Mouse (Mus musculus) forebrain, embryonic 13.5 days (tissue): Measurements from ENCODE around the gene Tbce. TPM values are rescaled to one million over a fixed set of nuclear protein-coding genes. Genes with fewer than 3 reads are reported as not detected.
A peak's percentile ranks its signal among the peaks of the same experiment; 100 is the strongest.
"Not testable (repeated sequence)": the region's sequence is repeated elsewhere in the genome, so short reads cannot be mapped to it uniquely, and the experiment has no call there.

Source experiments
- ATAC-seq: fragments of 200-750 bp; cut with Nextera tagmentation; 2 replicates; pipeline ENCODE4 v1.8.0; 2017
- H3K27ac ChIP-seq: fragments of 300-500 bp; sonication (generic); 2 replicates; pipeline ENCODE4 v1.5.1; 2015; ENCODE audit warnings: inconsistent platforms, mild to moderate bottlenecking, moderate library complexity
- H3K27me3 ChIP-seq: fragments of 300-500 bp; sonication (generic); 2 replicates; pipeline ENCODE4 v1.6.1; 2015; ENCODE audit warnings: mild to moderate bottlenecking, inconsistent platforms
- H3K36me3 ChIP-seq: fragments of 300-500 bp; sonication (generic); 2 replicates; pipeline ENCODE4 v1.6.1; 2015; ENCODE audit warnings: mild to moderate bottlenecking, inconsistent platforms; ENCODE audit not compliant: poor library complexity, severe bottlenecking
- H3K4me1 ChIP-seq: fragments of 300-500 bp; sonication (generic); 2 replicates; pipeline ENCODE4 v1.6.1; 2015; ENCODE audit warnings: inconsistent platforms
- H3K4me2 ChIP-seq: fragments of 300-500 bp; sonication (generic); 2 replicates; pipeline ENCODE4 v1.6.1; 2015; ENCODE audit warnings: inconsistent platforms, mild to moderate bottlenecking, moderate library complexity
- H3K4me3 ChIP-seq: fragments of 300-500 bp; sonication (generic); 2 replicates; pipeline ENCODE4 v1.5.1; 2015; ENCODE audit warnings: mild to moderate bottlenecking, inconsistent platforms
- H3K9ac ChIP-seq: fragments of 300-500 bp; sonication (generic); 2 replicates; pipeline ENCODE4 v1.6.1; 2015; ENCODE audit warnings: mild to moderate bottlenecking, inconsistent platforms
- H3K9me3 ChIP-seq: fragments of 300-500 bp; sonication (generic); replicated peaks from 2 replicates; pipeline ENCODE4 v1.6.1; 2016; ENCODE audit warnings: inconsistent platforms
- WGBS: fragments of 180-500 bp; shearing (Covaris S2); methylation state at CpG from one replicate; pipeline ENCODE4 v1.1.7; 2015; 5-methylcytosine and 5-hydroxymethylcytosine counted together
- polyA plus RNA-seq: library from polyadenylated mRNA; unstranded; fragments of >200 nt; fragmentation: Nextera tagmentation; extraction: Ambion mirVana; gene quantifications from 2 replicates; pipeline ENCODE4 v1.2.1, GENCODE M21; 2015

Gene Tbce
- polyA plus RNA-seq, 1 experiment from 2014 or later, result 81.0 TPM

DNA sequence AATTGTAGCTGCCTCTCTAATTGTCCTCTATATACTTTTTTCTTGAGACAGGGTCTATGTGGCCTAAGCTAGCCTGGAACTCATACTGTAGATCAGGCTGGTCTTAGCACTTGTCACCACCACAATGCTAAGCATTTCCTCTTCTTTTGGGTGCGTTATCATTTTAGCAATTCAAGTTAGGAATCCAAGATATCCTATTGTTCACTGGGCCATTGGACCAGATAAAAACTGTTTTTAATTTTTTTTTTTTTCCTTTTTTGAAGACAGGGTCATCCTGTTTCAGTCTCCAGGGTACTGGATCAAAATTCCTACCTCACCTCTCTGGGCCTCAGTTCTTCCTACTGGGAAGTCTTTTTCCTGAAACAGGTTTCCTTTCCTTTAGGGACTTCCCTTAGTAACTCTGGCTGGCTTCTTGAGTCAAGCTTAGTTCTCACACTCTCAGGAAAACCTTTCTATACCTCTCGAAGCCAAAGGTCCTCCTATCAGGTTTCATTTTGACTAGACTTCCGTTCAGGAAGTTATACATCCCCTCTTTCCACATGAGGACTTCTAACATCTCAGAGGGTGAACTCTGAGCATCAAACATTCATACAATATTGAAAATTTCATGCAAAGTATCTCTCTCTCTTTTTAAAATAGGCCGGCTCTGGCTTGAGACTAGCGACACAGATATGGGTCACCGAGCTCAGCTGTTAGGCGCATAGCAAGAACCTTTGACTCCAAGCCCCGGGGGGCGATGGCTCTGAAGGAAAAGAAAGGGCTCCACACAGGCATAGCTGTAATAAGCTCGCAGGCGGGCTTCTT lies 23.0 kb upstream of the Tbce start:
- Histone ChIP-seq H3K36me3 (peaks cover 8% of the 10 kb centered on the region; the same call in 1 of the 2 replicates), H3K4me2 (peak overlapping the region; percentile 71), H3K4me3 (peak overlapping the region; percentile 98), H3K9me3 (no peaks in the 10 kb centered on the region), H3K4me1 (peaks cover 37% of the 10 kb centered on the region), H3K27ac (peak overlapping the region; percentile 92), H3K27me3 (no peaks in the 10 kb centered on the region), H3K9ac (peak overlapping the region; percentile 82)
- ATAC-seq, result no peak
- 7% methylated on average over 11 of the region's 11 CpGs for WGBS

DNA sequence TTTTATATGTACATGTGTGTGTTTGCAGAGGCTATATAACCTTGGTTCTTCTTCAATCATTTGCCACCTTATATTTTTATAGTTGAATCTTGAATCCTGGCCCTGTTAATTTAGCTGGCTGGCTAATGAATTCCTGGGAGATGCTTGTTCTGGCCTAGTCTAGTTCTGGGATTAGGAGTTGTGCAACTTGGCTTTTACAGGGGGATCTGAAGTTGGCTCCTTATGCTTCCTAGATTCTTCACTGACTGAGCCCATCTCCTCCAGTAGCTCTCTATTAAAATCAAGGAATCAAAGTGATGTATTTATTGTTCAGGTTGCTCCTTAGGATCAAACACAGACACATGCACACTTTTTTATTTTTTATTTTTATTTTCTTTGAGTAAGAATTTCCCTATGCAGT lies 20.1 kb upstream of the Tbce start:
- no peak for ATAC-seq
- Histone ChIP-seq H3K4me2 (no peak overlapping the region), H3K9ac (no peak overlapping the region), H3K36me3 (peaks cover 29% of the 10 kb centered on the region), H3K27ac (no peak overlapping the region), H3K4me1 (peaks cover 23% of the 10 kb centered on the region), H3K27me3 (no peaks in the 10 kb centered on the region), H3K9me3 (no peaks in the 10 kb centered on the region), H3K4me3 (no peak overlapping the region)

DNA sequence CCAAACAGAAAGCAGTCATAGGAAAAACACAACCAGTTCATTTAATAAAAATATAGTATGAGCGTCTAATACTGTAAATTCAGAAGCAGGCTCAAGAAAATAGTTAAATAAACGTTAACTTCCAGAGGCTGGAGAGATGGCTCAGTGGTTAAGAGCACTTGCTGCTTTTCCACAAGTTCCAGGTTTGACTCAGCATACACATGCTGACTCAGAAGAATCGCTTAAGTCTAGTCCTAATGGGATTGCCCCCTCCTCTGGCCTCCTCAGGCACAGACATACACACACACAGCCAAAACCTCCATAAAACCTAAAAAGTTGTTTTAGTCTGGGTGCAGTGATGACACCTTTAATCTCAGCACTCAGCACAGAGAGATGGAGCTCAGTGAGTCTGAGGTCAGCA lies 17.4 kb upstream of the Tbce start:
- no peaks in the 10 kb centered on the region for H3K27me3 ChIP-seq
- H3K9ac ChIP-seq, result no peak overlapping the region
- H3K36me3 ChIP-seq, result peaks cover 57% of the 10 kb centered on the region
- H3K4me3 ChIP-seq, result no peak overlapping the region
- no peak overlapping the region for H3K27ac ChIP-seq
- no peak for ATAC-seq
- H3K4me1 ChIP-seq, result peaks cover 17% of the 10 kb centered on the region
- WGBS, result 95% methylated on average over 3 of the region's 3 CpGs
- H3K4me2 ChIP-seq, result no peak overlapping the region
- H3K9me3 ChIP-seq, result no peaks in the 10 kb centered on the region

DNA sequence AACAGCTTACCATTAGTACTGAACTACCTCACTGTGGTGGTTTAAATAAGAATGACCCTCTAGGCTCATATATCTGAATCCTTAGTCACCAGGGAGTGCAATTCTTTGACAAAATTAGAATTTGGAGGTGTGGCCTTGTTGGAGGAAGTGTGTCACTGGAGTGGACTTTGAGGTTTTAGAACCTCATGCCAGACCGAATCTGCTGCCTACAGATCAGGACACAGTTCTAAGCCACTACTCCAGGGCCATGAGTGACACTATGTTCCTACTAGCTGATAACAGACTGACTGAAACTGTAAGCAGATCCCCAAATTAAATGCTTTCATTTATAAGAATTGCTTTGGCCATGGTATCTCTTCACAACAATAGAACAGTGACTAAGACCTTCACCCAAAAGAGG lies 10.4 kb upstream of the Tbce start:
- peaks cover 79% of the 10 kb centered on the region for H3K36me3 ChIP-seq
- H3K9ac ChIP-seq, result no peak overlapping the region
- no peak overlapping the region for H3K4me2 ChIP-seq
- no peak overlapping the region for H3K27ac ChIP-seq
- 97% methylated on average over 1 of the region's 1 CpGs for WGBS
- H3K4me3 ChIP-seq, result no peak overlapping the region
- ATAC-seq, result no peak
- no peaks in the 10 kb centered on the region for H3K27me3 ChIP-seq
- H3K4me1 ChIP-seq, result no peaks in the 10 kb centered on the region
- no peaks in the 10 kb centered on the region for H3K9me3 ChIP-seq

DNA sequence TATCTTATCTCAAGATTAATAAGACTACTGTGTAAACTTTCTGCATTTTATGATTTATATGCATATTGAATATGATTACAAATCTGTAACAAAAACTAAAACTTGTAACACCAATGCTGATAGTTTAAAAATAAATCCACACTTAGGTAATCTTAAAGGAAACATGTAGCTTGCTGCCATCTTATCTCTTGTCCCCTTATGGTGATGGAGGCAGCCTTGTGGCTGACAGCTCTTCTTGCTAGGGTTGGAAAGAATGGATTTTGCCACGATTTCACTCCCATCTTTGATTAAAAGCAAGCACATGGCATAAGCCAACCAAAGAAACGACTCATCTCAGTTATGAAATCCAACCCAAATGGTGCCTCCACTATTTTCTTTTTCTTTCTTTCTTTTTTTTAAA lies 5.1 kb upstream of the Tbce start:
- Histone ChIP-seq H3K9ac (no peak overlapping the region), H3K4me3 (no peak overlapping the region), H3K36me3 (peaks cover 31% of the 10 kb centered on the region), H3K9me3 (no peaks in the 10 kb centered on the region), H3K27ac (no peak overlapping the region), H3K4me1 (peaks cover 7% of the 10 kb centered on the region; the same call in 1 of the 2 replicates), H3K4me2 (no peak overlapping the region), H3K27me3 (no peaks in the 10 kb centered on the region)
- no peak for ATAC-seq
- 84% methylated on average over 2 of the region's 2 CpGs for WGBS

DNA sequence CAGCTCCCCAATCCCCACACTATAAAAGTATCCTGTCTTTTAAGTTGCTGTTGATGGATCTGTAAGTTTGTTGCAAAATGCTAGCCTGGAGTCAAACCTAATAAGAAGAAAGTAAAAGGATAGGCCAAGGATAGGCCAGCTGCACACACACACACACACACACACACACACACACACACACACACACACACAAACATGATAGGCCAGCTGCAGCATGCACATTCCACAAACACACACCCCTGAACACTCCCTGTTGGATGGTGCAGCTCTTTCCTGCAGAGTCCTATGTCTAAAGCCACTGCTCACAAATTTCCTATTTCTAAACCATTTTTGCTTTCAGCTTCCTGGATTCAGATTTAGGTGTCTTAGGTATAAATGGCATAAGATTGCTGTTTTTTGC lies 4.4 kb upstream of the Tbce start:
- no peaks in the 10 kb centered on the region for H3K27me3 ChIP-seq
- no peak overlapping the region for H3K4me3 ChIP-seq
- ATAC-seq, result no peak
- H3K9me3 ChIP-seq, result no peaks in the 10 kb centered on the region
- H3K27ac ChIP-seq, result no peak overlapping the region
- no peak overlapping the region for H3K9ac ChIP-seq
- no peak overlapping the region for H3K4me2 ChIP-seq
- H3K36me3 ChIP-seq, result peaks cover 24% of the 10 kb centered on the region
- H3K4me1 ChIP-seq, result peaks cover 7% of the 10 kb centered on the region; the same call in 1 of the 2 replicates

DNA sequence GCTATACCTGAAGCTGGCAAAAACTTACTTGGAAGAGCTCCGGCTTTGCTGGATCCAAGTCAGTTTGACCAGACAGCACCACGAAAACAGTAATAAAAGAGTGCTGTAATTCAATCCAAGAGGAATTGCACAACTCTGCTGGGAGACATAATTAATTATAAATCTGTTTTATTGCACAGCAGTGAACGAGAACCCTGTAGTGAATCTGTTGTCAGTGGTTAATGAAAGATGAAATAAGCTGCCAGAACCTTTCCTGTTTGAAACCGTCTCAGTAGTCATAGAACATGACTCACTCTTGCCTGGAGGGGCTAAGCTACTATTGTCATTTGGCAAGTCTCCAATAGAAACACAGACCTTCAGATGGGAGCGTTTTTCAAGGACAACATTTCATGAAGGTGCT lies 748 bp upstream of the Tbce start:
- Histone ChIP-seq H3K36me3 (no peaks in the 10 kb centered on the region), H3K4me2 (peak overlapping the region; percentile 87), H3K27ac (peak overlapping the region; percentile 87; the same call in 1 of the 2 replicates), H3K27me3 (no peaks in the 10 kb centered on the region), H3K9ac (peak overlapping the region; percentile 81), H3K4me3 (peak overlapping the region; percentile 55), H3K9me3 (no peaks in the 10 kb centered on the region), H3K4me1 (peaks cover 16% of the 10 kb centered on the region)
- no peak for ATAC-seq
- 46% methylated on average over 5 of the region's 5 CpGs for WGBS

DNA sequence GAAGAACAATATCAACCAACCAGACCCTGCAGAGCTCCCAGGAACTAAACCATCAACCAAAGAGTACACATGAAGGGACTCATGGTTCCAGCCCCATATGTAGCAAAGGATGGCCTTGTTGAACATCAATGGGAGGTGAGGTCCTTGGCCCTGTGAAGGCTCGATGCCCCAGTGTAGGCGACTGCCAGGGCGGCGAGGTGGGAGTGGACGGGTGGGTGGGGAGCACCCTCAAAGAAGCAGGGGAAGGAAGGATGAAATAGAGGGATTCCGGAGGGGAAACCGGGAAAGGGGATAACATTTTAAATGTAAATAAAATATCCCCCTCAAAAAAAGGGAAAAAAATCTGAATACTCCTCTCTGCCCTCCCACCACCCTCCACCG lies 537 bp downstream of the Tbce start:
- WGBS, result 5% methylated on average over 8 of the region's 8 CpGs
- ATAC-seq, result peak; percentile 66

DNA sequence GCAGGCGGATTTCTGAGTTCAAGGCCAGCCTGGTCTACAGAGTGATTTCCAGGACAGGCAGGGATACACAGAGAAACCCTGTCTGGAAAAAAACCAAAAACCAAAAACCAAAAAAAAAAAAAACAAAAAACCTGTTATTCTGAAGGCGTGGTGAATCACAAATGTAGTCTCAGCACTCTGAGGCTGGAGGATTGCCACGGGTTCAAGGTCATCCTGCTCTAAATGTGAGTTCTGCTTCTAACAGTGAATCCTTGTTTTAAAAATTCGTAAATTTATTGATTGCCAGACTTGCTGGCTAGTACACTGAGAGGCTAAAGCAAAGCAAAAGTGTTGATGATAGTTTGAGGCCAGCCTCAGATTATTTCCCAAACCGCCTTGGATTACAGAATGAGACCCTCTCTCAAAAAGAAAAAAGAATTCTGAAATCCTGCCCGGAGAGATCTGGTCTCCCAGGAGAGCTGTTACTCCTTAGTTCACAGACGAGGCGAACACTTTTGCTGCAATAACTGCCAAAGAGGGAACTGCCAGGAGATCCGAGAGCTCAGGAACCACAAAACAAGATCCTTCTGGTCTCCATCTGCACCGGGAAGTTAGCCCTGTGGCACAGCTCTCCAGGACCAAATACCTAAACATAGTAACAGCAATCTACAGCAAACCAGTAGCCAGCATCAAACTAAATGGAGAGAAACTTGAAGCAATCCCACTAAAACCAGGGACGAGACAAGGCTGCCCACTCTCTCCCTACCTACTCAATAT lies 3.4 kb downstream of the Tbce start:
- H3K4me1 ChIP-seq, result peaks cover 16% of the 10 kb centered on the region
- H3K9ac ChIP-seq, result no peak overlapping the region
- no peaks in the 10 kb centered on the region for H3K27me3 ChIP-seq
- H3K4me3 ChIP-seq, result no peak overlapping the region
- ATAC-seq, result no peak
- no peak overlapping the region for H3K4me2 ChIP-seq
- H3K9me3 ChIP-seq, result no peaks in the 10 kb centered on the region
- H3K27ac ChIP-seq, result no peak overlapping the region
- WGBS, result 98% methylated on average over 11 of the region's 11 CpGs
- no peaks in the 10 kb centered on the region for H3K36me3 ChIP-seq

More for the DNA sequence above, 537 bp downstream of the Tbce start:
- Histone ChIP-seq H3K4me3 (peak overlapping the region; percentile 55), H3K4me2 (peak overlapping the region; percentile 87), H3K27ac (peak overlapping the region; percentile 87), H3K36me3 (no peaks in the 10 kb centered on the region), H3K4me1 (peaks cover 16% of the 10 kb centered on the region), H3K9me3 (no peaks in the 10 kb centered on the region), H3K27me3 (no peaks in the 10 kb centered on the region), H3K9ac (peak overlapping the region; percentile 81)

DNA sequence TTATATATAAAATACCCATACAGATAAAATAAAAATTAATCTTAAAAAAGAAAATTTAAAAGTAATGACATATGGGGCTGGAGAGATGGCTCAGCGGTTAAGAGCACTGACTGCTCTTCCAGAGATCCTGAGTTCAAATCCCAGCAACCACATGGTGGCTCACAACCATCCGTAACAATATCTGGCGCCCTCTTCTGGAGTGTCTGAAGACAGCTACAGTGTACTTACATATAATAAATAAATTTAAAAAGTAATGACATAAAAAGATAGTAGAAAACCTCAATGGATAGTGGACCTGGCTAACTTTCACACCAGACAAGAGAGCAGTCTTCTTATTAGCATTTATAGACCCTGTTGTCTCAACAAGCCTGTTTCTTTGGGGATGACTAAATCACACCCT lies 4.1 kb downstream of the Tbce start:
- not testable (repeated sequence) for H3K4me3 ChIP-seq, H3K9ac ChIP-seq, H3K9me3 ChIP-seq, ATAC-seq, H3K27me3 ChIP-seq, H3K27ac ChIP-seq, H3K4me2 ChIP-seq, H3K36me3 ChIP-seq
- peaks cover 14% of the 10 kb centered on the region for H3K4me1 ChIP-seq
- 86% methylated on average over 3 of the region's 3 CpGs for WGBS

DNA sequence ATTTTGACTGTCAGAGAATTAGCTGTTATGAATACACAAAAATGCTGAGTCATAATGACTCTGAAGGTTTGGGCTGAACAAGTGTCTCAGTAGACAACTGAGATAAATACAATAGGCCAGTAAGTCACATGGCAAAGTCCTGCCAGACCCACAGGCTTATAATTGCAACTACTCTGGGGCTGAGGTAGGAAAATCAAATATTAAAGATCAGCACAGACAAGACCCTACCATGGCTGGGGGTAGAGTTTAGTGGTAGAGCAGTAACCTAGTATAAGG lies 5.4 kb downstream of the Tbce start:
- Histone ChIP-seq H3K4me2 (no peak overlapping the region), H3K9me3 (no peaks in the 10 kb centered on the region), H3K4me1 (peaks cover 9% of the 10 kb centered on the region), H3K4me3 (no peak overlapping the region), H3K9ac (no peak overlapping the region), H3K27me3 (no peaks in the 10 kb centered on the region), H3K36me3 (peaks cover 4% of the 10 kb centered on the region), H3K27ac (no peak overlapping the region)
- no peak for ATAC-seq

DNA sequence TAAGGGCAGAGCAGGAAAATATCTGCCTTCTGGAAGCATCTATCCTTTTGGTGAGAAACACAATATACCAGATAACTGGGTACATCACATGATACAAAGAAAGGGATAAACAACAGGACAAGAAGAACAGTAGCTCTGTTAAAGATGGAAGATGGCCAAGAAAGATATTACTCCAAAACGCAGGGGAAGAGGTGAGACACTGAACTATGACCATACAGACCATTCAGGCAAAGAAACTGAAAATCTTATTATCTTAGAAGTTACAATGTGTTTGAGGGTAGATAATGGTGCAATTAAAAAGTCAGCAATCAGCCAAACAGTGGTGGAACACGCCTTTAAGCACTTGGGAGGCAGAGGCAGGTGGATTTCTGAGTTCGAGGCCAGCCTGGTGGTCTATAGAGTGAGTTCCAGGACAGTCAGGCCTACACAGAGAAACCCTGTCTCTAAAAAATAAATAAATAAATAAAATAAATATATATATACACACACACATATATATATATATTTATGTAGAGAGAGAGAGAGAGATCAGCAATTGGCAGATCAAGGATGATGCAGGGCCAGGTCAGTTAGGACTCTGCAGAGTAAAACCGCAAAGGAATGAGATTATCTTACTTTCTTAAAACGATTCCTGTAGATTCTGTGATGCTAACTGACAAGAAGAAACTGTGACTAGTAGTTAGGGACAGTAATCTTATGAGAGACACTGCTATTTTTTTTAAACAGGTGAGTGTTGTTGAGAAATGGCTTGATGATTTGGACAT lies 5.9 kb downstream of the Tbce start:
- Histone ChIP-seq H3K36me3 (peaks cover 7% of the 10 kb centered on the region), H3K9ac (no peak overlapping the region), H3K4me1 (peaks cover 6% of the 10 kb centered on the region), H3K27me3 (no peaks in the 10 kb centered on the region), H3K4me2 (no peak overlapping the region), H3K9me3 (no peaks in the 10 kb centered on the region), H3K4me3 (no peak overlapping the region), H3K27ac (no peak overlapping the region)
- WGBS, result 91% methylated on average over 5 of the region's 5 CpGs
- no peak for ATAC-seq
